Mouse (Mus musculus): ENCODE measurements at regions not wholly inside any gene's neighbourhood (a gene's known extent, or its start where the extent isn't known, plus 50 kb on each side); places are given as distances from the start of the nearest gene placed in this dataset.

GRCm38 (mm10) chr8:41703927-41704924 lies 287.4 kb upstream of the Frg1 start:
- no peak for TF ChIP-seq POLR2A (IDR thresholded peaks at IDR 0.05; ENCODE audit: insufficient read depth, low read depth, low read length)
- TF ChIP-seq CTCF (IDR thresholded peaks at IDR 0.05): no peak
- no peak for TF ChIP-seq EP300 (IDR thresholded peaks at IDR 0.05; ENCODE audit: insufficient read depth, low read depth, low read length)
